ENCODE assay signal across 8 mouse cellular contexts in the genomic region with DNA sequence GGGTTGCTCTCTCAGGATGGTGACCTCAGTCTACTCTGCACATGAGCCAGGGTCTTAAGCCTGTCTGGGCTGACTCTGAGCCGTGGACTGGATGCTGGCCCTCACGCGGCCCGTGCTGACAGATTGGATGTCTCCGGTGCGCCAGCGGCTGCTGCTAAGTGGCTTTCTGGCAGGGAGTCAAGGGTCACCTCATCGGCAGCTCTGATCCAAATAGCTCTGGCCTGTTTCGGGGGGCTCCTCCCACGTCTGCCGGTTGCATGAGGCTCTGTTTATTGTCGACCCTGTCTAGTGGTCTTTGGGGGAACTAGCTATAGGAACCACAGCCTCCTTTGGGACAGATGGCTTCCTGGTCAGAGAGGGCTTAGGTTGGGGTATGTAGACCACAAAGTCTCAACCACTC. TPM values are rescaled to one million over a fixed set of nuclear protein-coding genes. Genes with fewer than 3 reads are reported as not detected.
DNase-seq lines count a peak whose midpoint lies in the region; ATAC-seq and TF ChIP-seq lines count a peak whose summit lies in the region.
"Had no signal": no experiment of that assay in that cellular context is flagged by ENCODE, and none has a peak within 500 bp of the region (broad histone marks: within the 10 kb centered on the region; RNA-seq: fewer than 3 reads in every experiment).

No protein-coding gene starts in this region.

- TF ChIP-seq POLR2A in thymus, adult 2 months (IDR thresholded peaks at IDR 0.05; ENCODE audit: control insufficient read depth, extremely low read depth, insufficient read depth, low read length, poor library complexity) = no peak

- TF ChIP-seq CTCF in lung, embryonic 14.5 days (IDR thresholded peaks at IDR 0.05; ENCODE audit: low read depth) = no peak
- TF ChIP-seq CTCF in thymus, adult 2 months (IDR thresholded peaks at IDR 0.05; ENCODE audit: borderline replicate concordance, control insufficient read depth, extremely low read depth, insufficient read depth, low read length, poor library complexity) = no peak
- TF ChIP-seq CTCF in left cerebral cortex, adult 2 months (IDR thresholded peaks at IDR 0.05) = no peak

- 17% methylated on average over 12 of the region's 12 CpGs for WGBS in lung, embryonic 14.5 days
- WGBS in thymus, adult 2 months = 18% methylated on average over 12 of the region's 12 CpGs

- intact Hi-C loops in left cerebral cortex, adult 2 months (cut with DNase I) = no loop called here

- H3K27me3 ChIP-seq in lung, embryonic 14.5 days (ENCODE audit: insufficient read depth, low read length) = no peaks in the 10 kb centered on the region
- no peaks in the 10 kb centered on the region for H3K27me3 ChIP-seq in thymus, adult 2 months (ENCODE audit: control insufficient read depth, insufficient read depth, low read length)
- H3K27me3 ChIP-seq: limb, embryonic 15.5 days had no signal

- ATAC-seq in lung, embryonic 14.5 days (ENCODE audit: insufficient read depth) = peak; percentile 80

- no peak overlapping the region for H3K27ac ChIP-seq in lung, embryonic 14.5 days (ENCODE audit: low read depth)
- no peak overlapping the region for H3K27ac ChIP-seq in thymus, adult 2 months (ENCODE audit: control insufficient read depth, insufficient read depth, low read length)
- no peak overlapping the region for H3K27ac ChIP-seq in left cerebral cortex, adult 2 months
- H3K27ac ChIP-seq: limb, embryonic 15.5 days had no signal

- no peak overlapping the region for H3K9ac ChIP-seq in lung, embryonic 14.5 days
- H3K9ac ChIP-seq: limb, embryonic 15.5 days had no signal

- H3K9me3 ChIP-seq in lung, embryonic 14.5 days (ENCODE audit: low read depth, low read length) = peaks cover 7% of the 10 kb centered on the region; the same call in 1 of the 2 replicates
- H3K9me3 ChIP-seq: limb, embryonic 15.5 days had no signal

- H3K4me1 ChIP-seq in lung, embryonic 14.5 days (ENCODE audit: insufficient read depth) = no peaks in the 10 kb centered on the region
- H3K4me1 ChIP-seq in thymus, adult 2 months (replicated peaks; ENCODE audit: control insufficient read depth, insufficient read depth, low read length) = no peaks in the 10 kb centered on the region

- no peaks in the 10 kb centered on the region for H3K36me3 ChIP-seq in lung, embryonic 14.5 days (ENCODE audit: insufficient read depth)
- H3K36me3 ChIP-seq in thymus, adult 2 months (ENCODE audit: control insufficient read depth, insufficient read depth, low read length) = no peaks in the 10 kb centered on the region
- H3K36me3 ChIP-seq: limb, embryonic 15.5 days had no signal

- H3K4me3 ChIP-seq in lung, embryonic 14.5 days (ENCODE audit: low read depth, low read length) = no peak overlapping the region
- no peak overlapping the region for H3K4me3 ChIP-seq in thymus, adult 2 months (ENCODE audit: control insufficient read depth, insufficient read depth, low read length)
- H3K4me3 ChIP-seq in left cerebral cortex, adult 2 months = no peak overlapping the region
- H3K4me3 ChIP-seq: limb, embryonic 15.5 days had no signal

- peak; percentile 90 for DNase-seq in MN1 (ENCODE audit: low spot score)
- DNase-seq in embryo, embryonic 10 days (ENCODE audit: low spot score) = peak; percentile 73
- DNase-seq in heart, adult 9 months (ENCODE audit: low spot score in 2 of 2) = peak; percentile 29 to 49
- peak; percentile 84 for DNase-seq in lung, embryonic 14.5 days
- no peak for DNase-seq in frontal cortex, adult 2 months (ENCODE audit: extremely low spot score in 1 of 2, low spot score in 1 of 2)
- no peak for DNase-seq in thymus, adult 2 months
- DNase-seq in left cerebral cortex, adult 2 months (ENCODE audit: extremely low spot score in 1 of 2, low spot score in 2 of 2) = no peak

- no peak overlapping the region for H3K4me2 ChIP-seq in lung, embryonic 14.5 days
- H3K4me2 ChIP-seq: limb, embryonic 15.5 days had no signal

RNA-seq across cellular contexts. Expression of a gene that starts 41.1 kb away (rescaled TPM):
- 196 and 198 TPM in 2 replicates for polyA plus RNA-seq in lung, embryonic 14.5 days (2014; fragmentation: Nextera tagmentation; extraction: Ambion mirVana)
- 11.8 and 12.2 TPM in 2 replicates for polyA plus RNA-seq in frontal cortex, adult 2 months (2012; rRNA removed)
- 32.2 and 35.5 TPM in 2 replicates for polyA plus RNA-seq in thymus, adult 2 months (2012; rRNA removed)
- total RNA-seq in left cerebral cortex, adult 2 months (2021) = 10 to 100 TPM; 11.3 to 11.7 TPM

Comparison
In these comparisons a context has a peak if more than half of its experiments do, and no peak if none do; other contexts are left out.
1. DNase-seq: peak in MN1 (single experiment), embryo, embryonic 10 days (single experiment), heart, adult 9 months (2 of 2) and lung, embryonic 14.5 days (single experiment); none in frontal cortex, adult 2 months (0 of 2), thymus, adult 2 months (single experiment) and left cerebral cortex, adult 2 months (0 of 2).